Mouse (Mus musculus) forebrain, embryonic 15.5 days (tissue): ENCODE results near the gene Spo11. TPM values are rescaled to one million over a fixed set of nuclear protein-coding genes. Genes with fewer than 3 reads are reported as not detected.

Experiments
- ATAC-seq: fragments of 200-750 bp; cut with Nextera tagmentation; replicated peaks from 2 replicates; pipeline ENCODE4 v1.8.0; 2017; ENCODE audit warnings: mild to moderate bottlenecking, moderate TSS enrichment, moderate library complexity
- H3K27ac ChIP-seq: fragments of 300-500 bp; sonication (generic); replicated peaks from 2 replicates; pipeline ENCODE4 v1.5.1; 2015; ENCODE audit warnings: mild to moderate bottlenecking, inconsistent platforms
- H3K27me3 ChIP-seq: fragments of 300-500 bp; sonication (generic); 2 replicates; pipeline ENCODE4 v1.6.1; 2015; ENCODE audit warnings: inconsistent platforms
- H3K36me3 ChIP-seq: fragments of 300-500 bp; sonication (generic); 2 replicates; pipeline ENCODE4 v1.6.1; 2015; ENCODE audit warnings: mild to moderate bottlenecking, inconsistent platforms
- H3K4me1 ChIP-seq: fragments of 300-500 bp; sonication (generic); 2 replicates; pipeline ENCODE4 v1.6.1; 2015; ENCODE audit warnings: inconsistent platforms
- H3K4me2 ChIP-seq: fragments of 300-500 bp; sonication (generic); replicated peaks from 2 replicates; pipeline ENCODE4 v1.6.1; 2015; ENCODE audit warnings: mild to moderate bottlenecking, inconsistent platforms
- H3K4me3 ChIP-seq: fragments of 300-500 bp; sonication (generic); 2 replicates; pipeline ENCODE4 v1.5.1; 2015; ENCODE audit warnings: mild to moderate bottlenecking, inconsistent platforms
- H3K9ac ChIP-seq: fragments of 300-500 bp; sonication (generic); replicated peaks from 2 replicates; pipeline ENCODE4 v1.6.1; 2015; ENCODE audit warnings: mild to moderate bottlenecking, inconsistent platforms
- H3K9me3 ChIP-seq: fragments of 300-500 bp; sonication (generic); 2 replicates; pipeline ENCODE4 v1.6.1; 2016; ENCODE audit warnings: inconsistent platforms
- WGBS: fragments of 180-500 bp; shearing (Covaris S2); methylation state at CpG from one replicate; pipeline ENCODE4 v1.1.7; 2015; ENCODE audit warnings: mixed read lengths; 5-methylcytosine and 5-hydroxymethylcytosine counted together
- polyA plus RNA-seq: library from polyadenylated mRNA; unstranded; fragments of >200 nt; fragmentation: Nextera tagmentation; extraction: Ambion mirVana; gene quantifications from 2 replicates; pipeline ENCODE4 v1.2.1, GENCODE M21; 2015

Gene Spo11
- polyA plus RNA-seq, 1 experiment from 2014 or later = 0.46 TPM

- peaks cover 51% of the 10 kb centered on the region for H3K4me1 ChIP-seq
- 84% methylated on average over 3 of the region's 3 CpGs for WGBS
- 0 out of 2 replicates have a peak, but pooled peaks cover 4% of the 10 kb centered on the region for H3K36me3 ChIP-seq
- no peak overlapping the region for H3K4me3 ChIP-seq
- H3K9ac ChIP-seq = no peak overlapping the region
- no peaks in the 10 kb centered on the region for H3K9me3 ChIP-seq
- no peaks in the 10 kb centered on the region for H3K27me3 ChIP-seq
- ATAC-seq = no peak
- no peak overlapping the region for H3K4me2 ChIP-seq
- no peak overlapping the region for H3K27ac ChIP-seq
Measured at GRCm38 (mm10) chr2:173026688-173027131, 49.2 kb downstream of the Spo11 start.

DNA sequence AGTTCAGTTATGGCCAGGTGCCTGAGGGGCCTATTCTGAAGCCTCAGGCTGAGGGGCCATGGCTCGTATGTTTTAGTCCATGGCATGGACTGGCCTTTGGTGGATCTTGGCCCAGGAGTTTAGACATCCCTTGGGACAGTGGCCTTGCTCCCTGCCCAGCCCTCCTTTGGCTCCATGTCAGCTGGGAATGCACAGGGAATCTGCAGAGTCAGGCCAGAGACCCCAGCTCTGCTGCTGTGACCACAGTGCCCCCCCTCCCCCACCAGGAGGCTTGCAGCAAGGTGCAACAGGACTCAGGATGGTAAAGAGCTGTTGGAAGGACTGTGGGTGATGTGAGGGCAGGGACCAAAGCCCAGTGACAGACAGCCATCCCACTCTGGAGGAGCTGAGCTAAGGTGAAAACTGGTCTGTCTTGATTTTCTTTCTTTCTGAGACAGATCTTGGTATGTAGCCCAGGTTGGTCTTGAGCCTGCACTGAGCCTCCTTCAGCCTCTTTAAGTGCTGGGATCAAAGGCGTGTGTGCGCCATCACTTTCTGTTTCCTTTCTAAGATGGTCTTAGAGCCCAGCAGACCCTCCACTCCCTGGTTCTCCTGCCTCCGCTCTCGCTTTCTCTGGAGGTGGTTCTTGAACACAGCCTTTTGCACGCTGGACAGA lies 49.8 kb downstream of the Spo11 start:
- no peak for ATAC-seq

GRCm38 (mm10) chr2:173027824-173028495 lies 50.5 kb downstream of the Spo11 start:
- WGBS = 59% methylated on average over 4 of the region's 4 CpGs
- no peak for ATAC-seq
- no peak overlapping the region for H3K27ac ChIP-seq
- 0 out of 2 replicates have a peak, but pooled peaks cover 8% of the 10 kb centered on the region for H3K36me3 ChIP-seq
- H3K4me3 ChIP-seq = no peak overlapping the region
- no peak overlapping the region for H3K9ac ChIP-seq
- H3K4me2 ChIP-seq = no peak overlapping the region
- H3K4me1 ChIP-seq = peaks cover 45% of the 10 kb centered on the region
- H3K9me3 ChIP-seq = no peaks in the 10 kb centered on the region
- H3K27me3 ChIP-seq = no peaks in the 10 kb centered on the region

More for the DNA sequence above, 49.8 kb downstream of the Spo11 start:
- Histone ChIP-seq H3K27ac (no peak overlapping the region), H3K9me3 (no peaks in the 10 kb centered on the region), H3K9ac (no peak overlapping the region), H3K4me2 (no peak overlapping the region), H3K4me3 (no peak overlapping the region), H3K4me1 (peaks cover 51% of the 10 kb centered on the region), H3K27me3 (no peaks in the 10 kb centered on the region), H3K36me3 (0 out of 2 replicates have a peak, but pooled peaks cover 8% of the 10 kb centered on the region)
- WGBS = 93% methylated on average over 6 of the region's 6 CpGs

DNA sequence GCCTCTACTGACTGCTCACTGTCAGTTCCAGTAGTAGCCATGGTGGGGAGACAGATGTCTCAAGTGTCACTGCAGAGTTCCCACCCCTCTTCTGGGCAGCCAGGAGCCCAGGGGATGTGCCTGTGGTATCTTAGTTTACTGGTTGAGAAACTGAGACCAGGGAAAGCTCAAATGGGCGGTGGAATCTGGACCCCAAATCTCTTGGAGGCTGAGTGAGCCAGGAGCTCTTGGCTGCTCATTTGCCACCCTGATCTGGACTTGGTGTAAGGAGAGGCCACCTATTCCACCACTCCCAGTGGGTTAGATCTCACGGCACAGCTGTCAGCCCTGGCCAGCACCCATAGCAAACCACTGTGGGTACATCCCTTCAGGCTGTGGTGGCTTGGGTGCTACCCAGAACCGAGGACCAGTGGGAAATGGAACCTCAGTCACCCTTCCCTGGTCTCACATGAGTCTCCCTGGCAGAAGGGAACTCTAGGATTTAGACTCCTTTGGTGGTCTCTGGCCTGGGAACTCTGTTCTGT lies 51.1 kb downstream of the Spo11 start:
- Histone ChIP-seq H3K27ac (no peak overlapping the region), H3K4me2 (no peak overlapping the region), H3K9me3 (no peaks in the 10 kb centered on the region), H3K4me3 (no peak overlapping the region), H3K4me1 (peaks cover 39% of the 10 kb centered on the region), H3K36me3 (0 out of 2 replicates have a peak, but pooled peaks cover 11% of the 10 kb centered on the region), H3K9ac (no peak overlapping the region), H3K27me3 (no peaks in the 10 kb centered on the region)
- ATAC-seq = no peak
- WGBS = 94% methylated on average over 3 of the region's 3 CpGs

DNA sequence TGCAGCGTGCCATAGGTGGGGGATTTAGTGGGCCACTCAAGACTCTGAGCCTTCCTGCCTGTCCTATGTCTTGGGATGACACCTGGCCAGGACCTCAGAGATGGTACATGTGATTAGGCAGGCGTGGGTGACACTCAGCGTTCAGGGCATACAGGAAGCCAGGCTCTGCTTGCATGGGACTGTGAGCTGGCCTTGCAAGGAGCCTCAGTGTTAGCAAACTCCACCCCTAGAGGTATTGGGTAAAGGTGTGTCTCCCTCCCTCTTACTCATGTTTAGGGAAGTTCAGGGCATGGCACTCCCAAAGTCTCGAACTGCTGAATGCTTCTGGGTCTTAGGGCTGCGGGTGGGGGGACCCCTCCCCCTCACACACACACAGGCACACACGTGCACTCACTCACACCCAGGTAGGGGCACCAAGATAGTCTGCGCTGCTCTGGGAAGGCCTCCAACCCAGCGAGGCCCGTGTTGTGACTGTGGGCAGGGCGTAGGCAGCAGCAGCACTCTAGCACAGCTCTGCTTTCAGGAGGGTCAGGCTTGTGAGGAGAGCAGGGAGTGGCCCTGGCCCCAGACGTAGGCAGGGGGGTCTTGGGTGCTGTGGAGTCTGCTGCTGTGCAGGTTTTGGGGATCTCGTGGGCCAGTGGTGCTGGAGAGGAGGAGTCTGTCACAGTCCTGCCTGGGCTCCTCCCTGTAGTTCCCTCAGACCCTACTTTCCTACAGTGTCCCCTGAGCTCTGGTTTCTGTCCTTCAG lies 53.3 kb downstream of the Spo11 start:
- Histone ChIP-seq H3K27ac (no peak overlapping the region), H3K4me2 (no peak overlapping the region), H3K9ac (no peak overlapping the region), H3K4me3 (no peak overlapping the region), H3K9me3 (no peaks in the 10 kb centered on the region), H3K27me3 (no peaks in the 10 kb centered on the region), H3K36me3 (peaks cover 25% of the 10 kb centered on the region; the same call in 1 of the 2 replicates), H3K4me1 (peaks cover 17% of the 10 kb centered on the region)
- ATAC-seq = no peak
- WGBS = 83% methylated on average over 12 of the region's 12 CpGs

DNA sequence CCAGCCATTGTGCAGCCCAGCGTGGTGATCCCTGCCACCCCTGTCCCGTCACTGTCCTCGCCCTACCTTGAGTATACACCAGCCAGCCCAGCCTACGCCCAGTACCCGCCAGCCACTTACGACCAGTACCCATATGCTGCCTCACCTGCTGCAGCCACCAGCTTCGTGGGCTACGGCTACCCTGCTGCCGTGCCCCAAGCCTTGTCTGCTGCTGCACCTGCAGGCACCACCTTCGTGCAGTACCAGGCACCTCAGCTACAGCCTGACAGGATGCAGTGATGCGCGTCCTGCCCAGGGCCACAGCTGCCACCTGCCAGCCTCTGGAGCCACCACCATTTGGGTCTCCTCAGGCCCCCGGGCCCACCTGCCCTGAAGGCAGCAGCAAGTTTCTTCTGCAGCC lies 56.0 kb downstream of the Spo11 start:
- Histone ChIP-seq H3K27me3 (no peaks in the 10 kb centered on the region), H3K27ac (no peak overlapping the region), H3K4me3 (no peak overlapping the region), H3K9me3 (no peaks in the 10 kb centered on the region), H3K4me2 (no peak overlapping the region), H3K36me3 (peaks cover 25% of the 10 kb centered on the region; the same call in 1 of the 2 replicates), H3K9ac (no peak overlapping the region), H3K4me1 (no peaks in the 10 kb centered on the region)
- no peak for ATAC-seq
- 95% methylated on average over 13 of the region's 13 CpGs for WGBS

DNA sequence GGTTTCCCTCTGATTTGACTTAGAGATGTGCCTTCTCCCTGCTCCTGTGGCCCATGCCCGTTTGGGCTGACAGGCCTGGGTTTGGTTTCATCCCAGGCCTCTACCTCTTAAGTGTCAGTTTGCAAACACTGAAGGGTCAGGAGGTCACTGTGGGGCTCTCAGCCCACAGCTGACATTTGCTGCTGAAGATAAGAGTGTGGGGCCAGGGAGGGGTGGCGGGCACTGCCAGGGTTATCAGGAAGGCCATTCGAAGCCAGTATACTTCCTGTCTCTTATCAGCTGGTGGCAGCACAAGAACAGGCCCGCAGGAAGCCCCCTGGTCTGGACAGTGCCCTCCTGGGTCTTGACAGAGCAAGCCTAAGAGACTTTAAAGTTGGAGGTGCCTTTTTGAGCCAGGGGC lies 57.5 kb downstream of the Spo11 start:
- no peak for ATAC-seq
- H3K27ac ChIP-seq = no peak overlapping the region
- no peak overlapping the region for H3K4me2 ChIP-seq
- no peak overlapping the region for H3K9ac ChIP-seq
- no peaks in the 10 kb centered on the region for H3K4me1 ChIP-seq
- no peaks in the 10 kb centered on the region for H3K9me3 ChIP-seq
- H3K27me3 ChIP-seq = no peaks in the 10 kb centered on the region
- 85% methylated on average over 4 of the region's 4 CpGs for whole genome bisulfite sequencing
- peaks cover 25% of the 10 kb centered on the region; the same call in 1 of the 2 replicates for H3K36me3 ChIP-seq
- no peak overlapping the region for H3K4me3 ChIP-seq

GRCm38 (mm10) chr2:173035653-173036052 lies 58.2 kb downstream of the Spo11 start:
- no peak for ATAC-seq
- no peaks in the 10 kb centered on the region for H3K9me3 ChIP-seq
- no peaks in the 10 kb centered on the region for H3K4me1 ChIP-seq
- 93% methylated on average over 5 of the region's 5 CpGs for WGBS
- no peak overlapping the region for H3K4me3 ChIP-seq
- no peak overlapping the region for H3K27ac ChIP-seq
- peaks cover 24% of the 10 kb centered on the region; the same call in 1 of the 2 replicates for H3K36me3 ChIP-seq
- H3K27me3 ChIP-seq = no peaks in the 10 kb centered on the region
- H3K4me2 ChIP-seq = no peak overlapping the region
- no peak overlapping the region for H3K9ac ChIP-seq

GRCm38 (mm10) chr2:173036055-173036454 lies 58.6 kb downstream of the Spo11 start:
- no peak for ATAC-seq
- 84% methylated on average over 5 of the region's 5 CpGs for WGBS
- Histone ChIP-seq H3K27me3 (no peaks in the 10 kb centered on the region), H3K9ac (no peak overlapping the region), H3K4me1 (no peaks in the 10 kb centered on the region), H3K27ac (no peak overlapping the region), H3K4me3 (no peak overlapping the region), H3K4me2 (no peak overlapping the region), H3K36me3 (peaks cover 21% of the 10 kb centered on the region; the same call in 1 of the 2 replicates), H3K9me3 (no peaks in the 10 kb centered on the region)

DNA sequence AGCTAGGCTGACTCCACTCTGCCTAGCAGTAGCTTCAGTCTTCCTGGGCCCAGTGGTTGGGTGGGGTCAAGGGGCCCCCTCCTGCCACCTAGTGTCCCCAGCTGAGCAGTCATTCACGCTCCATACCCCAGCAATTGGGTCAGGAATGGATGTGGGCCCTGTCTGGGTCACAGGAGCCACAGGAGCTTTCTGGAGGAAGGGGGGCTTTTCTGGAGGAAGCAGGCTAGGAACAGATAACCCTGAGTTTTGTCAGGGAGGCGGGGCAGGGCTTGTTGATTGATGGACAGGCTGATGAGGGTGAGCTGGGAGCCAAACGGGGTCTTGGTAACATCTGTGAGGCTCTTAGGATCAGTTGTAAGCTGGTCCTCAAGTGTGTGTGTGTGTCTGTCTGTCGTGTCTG lies 59.1 kb downstream of the Spo11 start:
- 77% methylated on average over 4 of the region's 4 CpGs for WGBS

GRCm38 (mm10) chr2:173037347-173037746 lies 59.8 kb downstream of the Spo11 start:
- Histone ChIP-seq H3K9me3 (no peaks in the 10 kb centered on the region), H3K4me1 (no peaks in the 10 kb centered on the region), H3K27me3 (no peaks in the 10 kb centered on the region), H3K4me2 (no peak overlapping the region), H3K9ac (no peak overlapping the region), H3K27ac (no peak overlapping the region), H3K36me3 (peaks cover 17% of the 10 kb centered on the region; the same call in 1 of the 2 replicates), H3K4me3 (no peak overlapping the region)
- no peak for ATAC-seq
- WGBS = 85% methylated on average over 5 of the region's 5 CpGs

More for the DNA sequence above, 59.1 kb downstream of the Spo11 start:
- Histone ChIP-seq H3K9me3 (no peaks in the 10 kb centered on the region), H3K27ac (no peak overlapping the region), H3K27me3 (no peaks in the 10 kb centered on the region), H3K36me3 (peaks cover 21% of the 10 kb centered on the region; the same call in 1 of the 2 replicates), H3K4me2 (no peak overlapping the region), H3K4me3 (no peak overlapping the region), H3K4me1 (no peaks in the 10 kb centered on the region), H3K9ac (no peak overlapping the region)
- ATAC-seq = no peak
